17 mouse cellular contexts compared by ENCODE assay signal in the genomic region with DNA sequence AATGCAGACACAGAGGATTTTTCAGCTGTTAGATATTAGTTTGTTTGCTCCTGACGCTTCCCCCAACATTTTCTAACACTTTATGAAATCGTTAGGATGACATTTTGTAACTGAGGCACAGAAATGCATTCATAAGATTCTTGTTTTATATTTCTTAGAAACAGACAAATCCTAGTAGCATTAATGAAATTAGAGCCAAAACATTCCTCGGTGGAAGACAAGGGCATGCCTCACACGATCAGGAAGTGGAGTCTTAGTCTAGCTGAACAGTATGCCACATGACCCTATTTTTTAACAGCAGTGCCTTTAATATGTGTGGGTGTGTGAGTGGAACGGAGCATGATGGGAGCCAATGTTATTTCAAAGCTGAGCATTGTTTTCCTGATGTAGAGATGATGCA.
"Had no signal": no experiment of that assay in that cellular context is flagged by ENCODE, and none has a peak within 500 bp of the region (broad histone marks: within the 10 kb centered on the region; RNA-seq: fewer than 3 reads in every experiment).

No protein-coding gene starts in this region.

- H3K9ac ChIP-seq: liver, postnatal 0 days; lung, embryonic 14.5 days; midbrain, embryonic 13.5 days; midbrain, embryonic 15.5 days; neural tube, embryonic 12.5 days; stomach, embryonic 15.5 days had no signal

- H3K27ac ChIP-seq: macrophage; midbrain, embryonic 13.5 days; midbrain, embryonic 15.5 days; neural tube, embryonic 12.5 days; stomach, embryonic 15.5 days; stomach, postnatal 0 days had no signal

- H3K4me3 ChIP-seq: megakaryocyte, embryonic 14.5 days; midbrain, embryonic 13.5 days; midbrain, embryonic 15.5 days; neural tube, embryonic 12.5 days; stomach, embryonic 15.5 days had no signal

- H3K36me3 ChIP-seq: midbrain, embryonic 13.5 days; midbrain, embryonic 15.5 days; neural tube, embryonic 12.5 days; stomach, embryonic 15.5 days had no signal

- DNase-seq: liver, postnatal 0 days; lung, embryonic 14.5 days; lung, postnatal 14 days; lung, postnatal 36 days; right cerebral cortex, postnatal 14 days; thymus, adult 2 months; thymus, postnatal 25 days; thymus, postnatal 4 days had no signal

- H3K4me2 ChIP-seq: lung, embryonic 14.5 days; midbrain, embryonic 11.5 days; midbrain, embryonic 13.5 days; midbrain, embryonic 15.5 days; neural tube, embryonic 12.5 days; stomach, embryonic 15.5 days had no signal

- H3K27me3 ChIP-seq: megakaryocyte, embryonic 14.5 days; midbrain, embryonic 13.5 days; midbrain, embryonic 15.5 days; neural tube, embryonic 12.5 days; stomach, embryonic 15.5 days had no signal

- ATAC-seq: liver, postnatal 0 days; lung, postnatal 0 days; midbrain, embryonic 13.5 days; midbrain, embryonic 15.5 days had no signal

- H3K4me1 ChIP-seq: megakaryocyte, embryonic 14.5 days; midbrain, embryonic 13.5 days; midbrain, embryonic 15.5 days; neural tube, embryonic 12.5 days; stomach, embryonic 15.5 days had no signal

- H3K9me3 ChIP-seq: midbrain, embryonic 15.5 days had no signal
